Mouse (Mus musculus): Measurements from ENCODE around the gene Napsa.

Gene Napsa

GRCm38 (mm10) chr7:44596996-44597538, 24.9 kb downstream of the Napsa start:
- no peak for DNase-seq (ENCODE audit: low spot score)

DNA sequence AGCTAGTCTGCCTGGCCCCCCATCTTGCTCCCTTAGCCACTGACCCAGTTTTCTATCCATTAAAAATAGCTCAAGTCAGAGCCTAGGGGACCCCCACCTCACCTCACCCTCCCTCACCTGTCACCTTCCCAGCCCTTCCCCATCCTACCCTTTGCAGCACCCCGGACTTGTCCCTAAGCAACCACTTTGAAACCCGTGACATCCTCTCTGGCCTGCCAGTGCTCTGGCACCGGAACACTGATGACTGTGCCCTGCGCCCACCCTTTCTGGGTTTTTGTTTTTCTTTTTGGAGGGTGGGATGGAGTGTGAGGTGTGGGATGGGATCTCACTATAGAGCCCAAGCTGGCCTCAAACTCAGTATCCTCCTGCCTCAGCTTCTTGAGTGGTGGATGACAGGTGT, 25.5 kb downstream of the Napsa start:
- DNase-seq (ENCODE audit: low spot score): no peak

DNA sequence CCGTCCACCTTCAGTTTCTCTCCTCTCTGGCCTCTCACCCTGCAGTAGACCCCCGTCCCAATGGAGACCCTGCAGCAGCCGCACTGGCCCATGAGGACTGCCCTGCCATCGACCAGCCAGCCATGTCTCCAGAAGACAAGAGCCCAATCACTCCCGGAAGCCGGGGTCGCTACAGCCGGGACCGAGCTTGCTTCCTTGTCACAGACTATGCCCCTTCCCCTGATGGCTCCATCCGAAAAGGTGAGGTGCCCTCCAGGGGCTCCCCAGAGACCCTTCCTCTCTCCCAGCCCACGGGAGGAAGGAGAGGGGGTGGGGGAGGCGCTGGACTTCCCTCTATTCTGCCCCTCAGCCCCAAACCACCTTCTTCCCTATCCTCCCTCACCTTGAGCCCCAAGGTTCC, 26.2 kb downstream of the Napsa start:
- DNase-seq (ENCODE audit: low spot score): no peak

GRCm38 (mm10) chr7:44600691-44601262, 28.6 kb downstream of the Napsa start:
- DNase-seq (ENCODE audit: low spot score): no peak

DNA sequence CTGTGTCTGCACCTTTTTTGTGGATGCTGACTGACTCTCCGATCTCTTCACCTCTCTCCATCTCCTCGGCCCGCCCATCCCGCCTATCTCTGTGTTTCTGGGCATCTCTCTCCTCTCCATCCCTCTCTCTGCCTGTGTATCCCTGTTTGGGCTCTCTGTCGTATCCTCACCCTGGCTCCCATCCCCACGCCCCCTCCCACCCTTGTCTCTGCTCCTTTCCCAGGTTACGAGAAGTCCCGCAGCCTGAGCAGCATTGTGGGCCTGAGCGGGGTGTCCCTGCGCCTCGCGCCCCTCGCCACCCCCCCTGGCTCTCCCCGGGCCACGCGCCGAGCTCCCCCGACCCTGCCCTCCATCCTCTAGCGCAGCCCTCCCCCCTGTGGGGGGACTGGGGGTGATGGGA, 29.5 kb downstream of the Napsa start:
- no peak for DNase-seq (ENCODE audit: low spot score)

GRCm38 (mm10) chr7:44602443-44602842, 30.3 kb downstream of the Napsa start:
- DNase-seq (ENCODE audit: low spot score): no peak

GRCm38 (mm10) chr7:44603186-44603855, 31.1 kb downstream of the Napsa start:
- DNase-seq (ENCODE audit: low spot score): no peak

GRCm38 (mm10) chr7:44604139-44604606, 32.0 kb downstream of the Napsa start:
- no peak for DNase-seq (ENCODE audit: low spot score)

GRCm38 (mm10) chr7:44604619-44605018, 32.4 kb downstream of the Napsa start:
- DNase-seq (ENCODE audit: low spot score): no peak

GRCm38 (mm10) chr7:44605436-44605835, 33.3 kb downstream of the Napsa start:
- no peak for DNase-seq (ENCODE audit: low spot score)

DNA sequence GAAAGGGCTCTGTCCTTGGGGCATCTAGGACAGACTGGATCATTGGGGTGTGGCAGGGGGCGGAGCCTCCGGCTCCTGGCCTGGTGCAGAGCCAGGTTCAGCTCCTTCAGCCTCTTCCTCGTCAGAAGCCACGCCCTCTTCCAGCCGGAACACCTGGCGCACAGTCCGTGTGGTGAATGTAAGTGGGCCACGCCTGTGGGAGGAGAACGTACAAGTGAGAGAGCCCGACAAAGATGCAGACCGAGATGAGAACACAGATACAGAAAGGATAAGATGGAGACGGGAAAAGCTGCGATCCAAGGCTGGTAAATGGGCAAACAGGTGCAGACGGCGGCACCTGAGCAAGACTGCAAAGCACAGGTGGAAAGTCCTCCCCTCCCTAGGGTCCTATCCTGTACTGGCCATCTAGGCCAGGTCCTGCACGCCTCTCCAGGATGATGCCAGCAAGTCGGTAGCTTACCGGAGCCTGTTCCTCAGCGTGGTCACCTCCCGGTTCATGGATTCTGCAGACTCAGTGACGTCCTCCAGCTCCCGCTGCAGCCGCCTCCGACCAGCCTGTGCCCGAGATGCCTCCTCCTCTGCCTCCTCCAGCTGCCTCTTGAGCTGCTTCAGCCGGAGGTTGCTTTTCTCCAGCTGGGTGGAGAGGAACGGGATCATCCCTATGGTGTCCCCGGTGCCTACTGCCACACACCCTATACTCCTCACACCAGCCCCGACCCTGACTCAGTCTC, 34.2 kb downstream of the Napsa start:
- no peak for DNase-seq (ENCODE audit: low spot score)

- DNase-seq (ENCODE audit: low spot score): no peak
These were observed 40.0 kb downstream of the Napsa start for GRCm38 (mm10) chr7:44612192-44612591.

- no peak for DNase-seq (ENCODE audit: low spot score)
These were observed 42.0 kb downstream of the Napsa start for GRCm38 (mm10) chr7:44614041-44614688.

DNA sequence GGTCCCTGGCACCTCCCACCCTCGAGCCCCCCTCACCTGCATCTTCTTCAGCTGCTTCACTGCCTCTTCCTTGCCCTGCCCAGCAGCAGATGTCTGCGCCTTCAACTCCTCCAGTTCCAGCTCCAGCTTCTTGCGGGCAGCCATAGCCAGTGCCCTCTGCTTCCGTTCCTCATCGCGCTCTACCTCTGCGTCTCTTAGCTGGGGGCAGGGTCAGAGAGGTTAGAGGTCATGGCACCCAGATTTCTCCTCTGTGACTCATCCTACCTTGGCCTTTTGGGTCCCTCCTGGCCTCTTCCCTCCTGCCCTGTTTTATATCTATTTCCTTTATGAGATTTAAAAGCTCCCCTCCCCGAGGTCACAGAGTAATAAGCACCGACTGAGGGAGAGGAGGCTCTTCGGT, 43.1 kb downstream of the Napsa start:
- no peak for DNase-seq (ENCODE audit: low spot score)

GRCm38 (mm10) chr7:44615987-44616386, 43.8 kb downstream of the Napsa start:
- DNase-seq (ENCODE audit: low spot score): no peak

GRCm38 (mm10) chr7:44617059-44617458, 44.9 kb downstream of the Napsa start:
- DNase-seq (ENCODE audit: low spot score): no peak

- no peak for DNase-seq (ENCODE audit: low spot score)
These were observed 51.7 kb downstream of the Napsa start for GRCm38 (mm10) chr7:44623714-44624542.

- DNase-seq (ENCODE audit: low spot score): no peak
These were observed 52.3 kb downstream of the Napsa start for GRCm38 (mm10) chr7:44624543-44624826.

DNA sequence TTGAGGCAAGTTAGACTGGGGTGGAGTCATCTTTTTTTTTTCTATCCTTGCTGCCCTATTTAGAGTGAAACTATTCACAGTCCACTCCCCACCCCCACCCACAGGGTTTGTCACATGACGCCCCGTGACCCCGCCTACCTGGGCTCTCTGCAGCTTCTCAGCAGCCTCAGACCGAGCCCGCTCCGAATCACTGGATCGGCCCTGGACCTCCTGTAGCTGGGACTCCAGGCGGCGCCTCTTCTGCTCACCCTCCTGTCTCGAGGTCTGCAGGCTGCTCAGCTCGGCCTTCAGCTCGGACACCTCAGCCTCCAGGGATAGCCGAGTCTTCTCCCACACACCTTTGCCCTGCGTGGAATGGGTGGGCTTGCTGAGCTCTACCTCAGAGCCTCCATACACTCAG, 52.6 kb downstream of the Napsa start:
- DNase-seq (ENCODE audit: low spot score): no peak

DNA sequence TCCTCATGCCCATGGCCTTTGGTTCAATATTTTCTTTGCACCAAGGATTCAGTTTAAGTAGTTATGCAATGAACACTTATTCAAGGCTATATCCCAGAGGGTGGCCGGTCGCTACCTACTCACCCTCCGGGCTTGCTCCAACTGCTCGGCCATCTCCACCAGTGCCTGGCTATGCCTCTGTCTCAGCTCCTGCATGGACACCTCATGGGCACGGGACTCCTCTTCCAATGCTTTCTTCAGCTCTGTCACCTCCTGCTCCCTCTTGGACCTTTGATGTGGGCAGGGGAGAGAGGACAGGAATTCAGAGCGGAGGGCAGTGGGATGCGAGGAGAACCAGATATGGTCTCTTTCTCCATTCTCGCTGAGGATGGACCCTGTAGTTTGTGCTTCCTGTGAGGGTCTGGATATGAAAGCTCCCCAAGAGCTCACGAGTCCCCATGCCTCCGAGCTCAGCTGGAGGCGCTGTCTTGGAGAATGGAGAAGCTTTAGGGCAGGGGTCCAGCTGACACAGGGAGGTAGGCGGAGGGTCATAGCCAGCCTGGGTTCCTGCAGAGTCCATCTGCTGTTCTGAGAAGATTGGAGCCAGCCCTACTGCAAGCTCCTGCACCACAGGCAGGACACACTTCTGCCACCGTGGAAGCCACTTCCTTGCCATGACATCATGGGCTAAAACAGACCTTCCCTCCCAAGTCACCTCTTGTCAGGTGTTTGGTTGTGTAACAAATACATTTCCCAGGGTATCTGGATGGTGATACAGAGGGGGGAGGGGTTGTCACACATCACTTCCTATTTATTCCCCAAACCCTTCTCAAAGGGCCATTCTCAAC, 53.3 kb downstream of the Napsa start:
- DNase-seq (ENCODE audit: low spot score): no peak

DNA sequence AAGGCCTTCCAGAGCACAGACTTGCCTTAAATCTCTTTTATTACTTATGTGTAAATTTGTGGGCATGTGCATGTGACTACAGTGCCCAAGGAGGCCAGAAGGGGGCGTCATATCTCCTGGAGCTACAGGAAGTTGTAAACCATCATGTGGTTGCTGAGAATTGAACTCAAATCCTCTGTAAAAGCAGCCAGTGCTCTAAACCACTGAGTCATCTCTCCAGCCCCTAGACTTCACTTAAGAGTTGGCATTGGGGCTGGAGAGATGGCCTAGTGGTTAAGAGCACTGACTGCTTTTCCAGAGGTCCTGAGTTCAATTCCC, 53.8 kb downstream of the Napsa start:
- no peak for DNase-seq (ENCODE audit: low spot score)
